Mouse (Mus musculus): ENCODE data around the gene Vamp3.

- TF ChIP-seq EP300 (IDR thresholded peaks at IDR 0.05; ENCODE audit: low read length) (no peak), MAX (IDR thresholded peaks at IDR 0.05; ENCODE audit: low read length) (no peak), TCF12 (IDR thresholded peaks at IDR 0.05; ENCODE audit: low read depth, low read length) (no peak), UBTF (IDR thresholded peaks at IDR 0.05; ENCODE audit: low read depth, low read length) (no peak), POLR2AphosphoS2 (IDR thresholded peaks at IDR 0.05; ENCODE audit: low read depth, low read length) (no peak), ZC3H11A (IDR thresholded peaks at IDR 0.05; ENCODE audit: low read depth, low read length) (no peak), HCFC1 (IDR thresholded peaks at IDR 0.05; ENCODE audit: low read depth, low read length) (no peak), CTCF (conservative IDR thresholded peaks at IDR 0.05 in 1 of 2, IDR thresholded peaks at IDR 0.05 in 1 of 2; ENCODE audit: low read depth in 2 of 2, low read length in 2 of 2) (no peak), POLR2A (IDR thresholded peaks at IDR 0.05; ENCODE audit: low read depth, low read length) (no peak), CHD1 (IDR thresholded peaks at IDR 0.05; ENCODE audit: low read depth, low read length) (no peak), USF1 (IDR thresholded peaks at IDR 0.05; ENCODE audit: low read depth, low read length) (no peak)
Observed at GRCm38 (mm10) chr4:151097104-151097438, 39.3 kb upstream of the Vamp3 start.
